Mouse (Mus musculus) hindbrain, embryonic 10.5 days (tissue): ENCODE measurements around the gene Dnmt3a. TPM values are rescaled to one million over a fixed set of nuclear protein-coding genes. Genes with fewer than 3 reads are reported as not detected.
A peak's percentile ranks its signal among the peaks of the same experiment; 100 is the strongest.

ENCODE experiments used
- DNase-seq: peaks from one replicate; pipeline ENCODE4 v3.0.0-alpha.2; 2017; ENCODE audit warnings: low spot score
- H3K27ac ChIP-seq: fragments of 300-500 bp; sonication (generic); 2 replicates; pipeline ENCODE4 v1.5.1; 2016; ENCODE audit warnings: mild to moderate bottlenecking, moderate library complexity
- H3K27me3 ChIP-seq: fragments of 300-500 bp; sonication (generic); 2 replicates; pipeline ENCODE4 v1.6.1; 2016; ENCODE audit warnings: mild to moderate bottlenecking; ENCODE audit not compliant: poor library complexity, insufficient read depth, severe bottlenecking
- H3K36me3 ChIP-seq: fragments of 300-500 bp; sonication (generic); 2 replicates; pipeline ENCODE4 v1.6.1; 2016; ENCODE audit warnings: mild to moderate bottlenecking, moderate library complexity
- H3K4me1 ChIP-seq: fragments of 300-500 bp; sonication (generic); replicated peaks from 2 replicates; pipeline ENCODE4 v1.6.1; 2016; ENCODE audit warnings: mild to moderate bottlenecking
- H3K4me3 ChIP-seq: fragments of 300-500 bp; sonication (generic); 2 replicates; pipeline ENCODE4 v1.5.1; 2016; ENCODE audit warnings: mild to moderate bottlenecking, moderate library complexity
- H3K9me3 ChIP-seq: fragments of 300-500 bp; sonication (generic); 2 replicates; pipeline ENCODE4 v1.6.1; 2016; ENCODE audit warnings: mild to moderate bottlenecking, moderate library complexity
- WGBS: fragments of 180-500 bp; shearing (Covaris S2); methylation state at CpG from one replicate; pipeline ENCODE4 v1.1.7; 2016; 5-methylcytosine and 5-hydroxymethylcytosine counted together
- polyA plus RNA-seq: library from polyadenylated mRNA; unstranded; fragments of >200 nt; fragmentation: Nextera tagmentation; extraction: Ambion mirVana; gene quantifications from 2 replicates; pipeline ENCODE4 v1.2.1, GENCODE M21; 2016

The Dnmt3a gene
- polyA plus RNA-seq, 1 experiment from 2014 or later = 127 TPM

DNA sequence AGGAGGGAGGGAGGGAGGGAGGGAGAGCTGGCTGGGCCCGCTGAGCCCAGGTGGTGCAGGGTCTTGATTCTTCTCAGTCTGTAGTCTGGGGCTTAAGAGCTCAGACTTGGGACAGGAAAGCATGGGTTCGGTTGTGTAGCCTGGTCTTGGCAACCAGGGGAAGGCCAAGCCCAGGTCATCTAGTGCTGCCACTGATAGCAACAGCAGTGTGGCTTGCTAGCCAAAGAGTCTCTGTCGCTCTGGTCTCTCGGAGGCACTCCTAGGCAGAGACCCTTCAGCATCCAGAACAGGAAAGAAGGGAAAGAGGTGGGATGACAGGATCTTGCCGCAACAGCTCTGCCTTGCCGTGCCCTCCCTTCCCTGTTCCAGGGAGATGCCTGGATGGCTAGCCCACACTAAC is 6.4 kb downstream of the Dnmt3a start:
- H3K27ac ChIP-seq = no peak overlapping the region
- no peak for DNase-seq
- no peak overlapping the region for H3K4me3 ChIP-seq
- no peaks in the 10 kb centered on the region for H3K36me3 ChIP-seq
- no peaks in the 10 kb centered on the region for H3K9me3 ChIP-seq
- H3K27me3 ChIP-seq = peaks cover 36% of the 10 kb centered on the region
- H3K4me1 ChIP-seq = peaks cover 53% of the 10 kb centered on the region
- 53% methylated on average over 6 of the region's 6 CpGs for WGBS

DNA sequence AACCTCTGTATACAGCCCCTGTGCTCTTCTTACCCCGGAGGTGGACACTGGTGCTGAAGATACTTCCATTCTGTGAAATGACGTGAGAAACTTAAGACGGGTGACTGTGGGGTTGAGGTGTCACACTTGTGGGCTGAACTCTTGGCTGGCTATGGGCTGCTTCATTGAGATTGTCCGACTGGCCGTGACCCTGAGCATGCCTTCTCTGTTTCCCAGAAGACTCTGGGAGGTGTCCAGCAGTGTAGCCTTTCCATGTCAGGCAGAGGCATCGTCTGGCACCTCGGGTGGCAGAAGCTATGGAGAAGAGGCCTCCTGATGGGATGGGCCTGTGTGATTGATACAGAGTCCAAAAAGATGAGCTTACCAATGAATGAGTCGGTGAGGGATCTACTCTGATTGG is 7.3 kb downstream of the Dnmt3a start:
- Histone ChIP-seq H3K36me3 (no peaks in the 10 kb centered on the region), H3K4me1 (peaks cover 45% of the 10 kb centered on the region), H3K9me3 (no peaks in the 10 kb centered on the region), H3K4me3 (no peak overlapping the region), H3K27ac (no peak overlapping the region), H3K27me3 (peaks cover 30% of the 10 kb centered on the region)
- DNase-seq = no peak
- WGBS = 86% methylated on average over 8 of the region's 8 CpGs

GRCm38 (mm10) chr12:3815386-3815785 is 9.6 kb downstream of the Dnmt3a start:
- H3K4me3 ChIP-seq = no peak overlapping the region
- H3K9me3 ChIP-seq = no peaks in the 10 kb centered on the region
- H3K4me1 ChIP-seq = peaks cover 29% of the 10 kb centered on the region
- peaks cover 7% of the 10 kb centered on the region for H3K27me3 ChIP-seq
- WGBS = 47% methylated on average over 6 of the region's 6 CpGs
- no peak overlapping the region for H3K27ac ChIP-seq
- DNase-seq = no peak
- H3K36me3 ChIP-seq = no peaks in the 10 kb centered on the region

DNA sequence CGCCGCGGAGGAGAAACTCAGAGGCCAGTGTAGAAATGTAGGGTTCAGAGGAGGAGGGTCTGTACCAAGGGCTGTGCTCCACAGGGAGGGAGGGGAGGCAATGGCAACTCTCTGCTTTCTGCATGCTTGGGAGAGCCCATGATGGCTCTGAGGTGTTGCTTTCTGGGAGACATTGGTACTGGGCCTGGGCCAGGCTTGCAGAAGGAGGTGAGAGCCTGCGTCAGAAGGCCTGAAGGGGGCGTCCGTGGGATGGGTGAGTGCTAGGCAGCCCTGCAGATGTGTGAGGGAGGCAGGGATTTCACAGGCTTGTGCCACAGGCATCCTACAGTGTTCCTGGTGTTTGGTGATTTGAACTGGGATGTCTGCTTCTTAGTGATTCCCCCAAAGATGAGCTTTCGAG is 11.2 kb downstream of the Dnmt3a start:
- Histone ChIP-seq H3K27ac (no peak overlapping the region), H3K4me3 (no peak overlapping the region), H3K27me3 (peaks cover 5% of the 10 kb centered on the region; the same call in 1 of the 2 replicates), H3K4me1 (peaks cover 17% of the 10 kb centered on the region), H3K9me3 (no peaks in the 10 kb centered on the region), H3K36me3 (no peaks in the 10 kb centered on the region)
- DNase-seq = no peak
- 58% methylated on average over 7 of the region's 7 CpGs for WGBS

- peaks cover 12% of the 10 kb centered on the region for H3K4me1 ChIP-seq
- DNase-seq = no peak
- H3K36me3 ChIP-seq = no peaks in the 10 kb centered on the region
- H3K4me3 ChIP-seq = no peak overlapping the region
- peaks cover 5% of the 10 kb centered on the region; the same call in 1 of the 2 replicates for H3K27me3 ChIP-seq
- H3K27ac ChIP-seq = no peak overlapping the region
- no peaks in the 10 kb centered on the region for H3K9me3 ChIP-seq
- 90% methylated on average over 5 of the region's 5 CpGs for WGBS
These were observed 11.8 kb downstream of the Dnmt3a start for GRCm38 (mm10) chr12:3817566-3817965.

DNA sequence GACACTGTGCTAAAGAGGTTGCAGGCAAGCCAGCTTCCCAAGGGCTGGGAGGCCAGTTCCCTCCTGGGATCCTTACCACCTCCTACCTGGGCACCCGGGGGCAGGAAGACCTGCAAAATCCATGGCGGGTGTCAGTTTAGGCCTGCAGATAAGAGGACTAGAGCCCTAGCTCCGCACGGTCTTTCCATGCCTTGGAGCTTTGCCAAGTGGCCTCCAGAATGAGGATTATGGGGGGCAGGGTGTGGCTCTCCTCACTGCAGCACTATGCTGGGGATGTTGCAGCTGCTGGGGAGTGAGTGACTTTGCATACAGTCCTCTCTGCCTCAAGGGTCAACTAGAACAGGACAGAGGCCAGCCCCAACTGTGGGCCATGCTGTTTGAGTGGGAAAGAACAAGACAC is 14.1 kb downstream of the Dnmt3a start:
- H3K36me3 ChIP-seq = no peaks in the 10 kb centered on the region
- no peaks in the 10 kb centered on the region; the same call in 1 of the 2 replicates for H3K27me3 ChIP-seq
- H3K4me3 ChIP-seq = no peak overlapping the region
- peaks cover 21% of the 10 kb centered on the region for H3K4me1 ChIP-seq
- DNase-seq = no peak
- no peaks in the 10 kb centered on the region for H3K9me3 ChIP-seq
- 89% methylated on average over 4 of the region's 4 CpGs for WGBS
- H3K27ac ChIP-seq = no peak overlapping the region

DNA sequence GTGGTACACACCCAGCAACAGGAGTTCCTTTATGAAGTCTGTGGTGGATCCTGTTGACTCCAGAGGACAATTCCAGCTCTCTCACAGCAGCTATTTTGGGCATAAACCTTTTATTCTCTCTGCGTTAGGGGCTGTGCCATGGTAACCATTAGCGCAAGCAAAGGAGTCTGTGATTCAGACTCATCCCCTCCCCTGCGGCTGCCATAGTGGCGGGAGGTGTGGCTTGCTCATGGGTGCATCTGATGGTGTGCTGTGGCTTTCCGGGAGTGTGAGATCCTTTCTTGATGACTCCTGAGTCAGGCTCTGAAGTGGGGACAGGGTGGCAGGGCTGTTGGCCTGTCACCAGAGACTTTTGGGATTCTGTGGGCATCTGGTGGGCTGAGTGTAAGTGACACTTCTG is 17.6 kb downstream of the Dnmt3a start:
- Histone ChIP-seq H3K36me3 (no peaks in the 10 kb centered on the region), H3K9me3 (no peaks in the 10 kb centered on the region), H3K27ac (no peak overlapping the region), H3K4me3 (no peak overlapping the region), H3K4me1 (peaks cover 13% of the 10 kb centered on the region; the same call in 1 of the 2 replicates), H3K27me3 (no peaks in the 10 kb centered on the region)
- DNase-seq = no peak
- 74% methylated on average over 5 of the region's 5 CpGs for WGBS

DNA sequence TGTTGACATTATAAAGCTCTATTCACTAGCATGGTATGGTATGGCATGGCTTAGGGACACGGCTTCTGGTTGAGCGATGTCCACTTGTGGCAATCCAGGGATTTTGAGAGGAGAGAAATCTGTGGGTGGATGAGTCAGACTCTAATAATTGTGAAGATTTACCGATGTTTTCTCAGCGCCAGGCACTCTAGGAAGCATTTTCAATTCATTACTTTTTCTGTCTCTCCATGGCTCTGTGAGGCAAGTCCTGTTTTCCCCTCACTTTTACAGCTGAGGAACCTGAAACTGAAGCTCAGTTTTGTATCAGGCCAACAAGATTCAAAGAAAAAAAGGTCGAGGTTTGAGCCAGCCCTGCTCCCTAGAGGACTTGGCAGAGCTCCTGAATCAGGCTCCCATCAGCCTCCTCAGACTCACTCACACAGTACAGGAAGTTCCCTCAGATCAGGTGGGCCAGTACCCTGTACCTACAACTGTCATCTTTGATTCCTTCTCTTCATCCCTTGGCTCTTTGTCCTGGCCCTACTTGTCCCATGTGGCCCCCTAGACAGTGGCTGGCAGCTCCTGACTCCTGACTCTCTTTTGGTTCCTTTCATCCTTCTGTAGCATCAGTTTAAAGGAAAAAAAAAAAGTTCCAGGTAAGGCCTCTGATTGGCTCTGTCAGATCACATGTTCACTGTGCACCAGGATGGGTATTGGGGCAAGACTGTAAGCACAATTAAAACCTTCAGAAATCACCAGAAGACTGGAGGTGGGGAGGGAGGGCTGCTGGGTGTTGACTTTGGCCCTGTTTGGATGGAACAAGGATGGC is 19.3 kb downstream of the Dnmt3a start:
- WGBS = 84% methylated on average over 5 of the region's 5 CpGs
- H3K4me1 ChIP-seq = peaks cover 9% of the 10 kb centered on the region; the same call in 1 of the 2 replicates
- H3K4me3 ChIP-seq = no peak overlapping the region
- H3K9me3 ChIP-seq = no peaks in the 10 kb centered on the region
- no peaks in the 10 kb centered on the region for H3K36me3 ChIP-seq
- H3K27ac ChIP-seq = no peak overlapping the region
- H3K27me3 ChIP-seq = no peaks in the 10 kb centered on the region
- no peak for DNase-seq

- Histone ChIP-seq H3K4me1 (peaks cover 9% of the 10 kb centered on the region; the same call in 1 of the 2 replicates), H3K27ac (no peak overlapping the region), H3K4me3 (no peak overlapping the region), H3K36me3 (no peaks in the 10 kb centered on the region), H3K27me3 (no peaks in the 10 kb centered on the region), H3K9me3 (no peaks in the 10 kb centered on the region)
- WGBS = 45% methylated on average over 12 of the region's 12 CpGs
- DNase-seq = no peak
These were observed 19.9 kb downstream of the Dnmt3a start for GRCm38 (mm10) chr12:3825714-3826080.

GRCm38 (mm10) chr12:3827771-3828170 is 22.0 kb downstream of the Dnmt3a start:
- peaks cover 4% of the 10 kb centered on the region for H3K27me3 ChIP-seq
- no peaks in the 10 kb centered on the region for H3K36me3 ChIP-seq
- H3K4me3 ChIP-seq = no peak overlapping the region
- H3K27ac ChIP-seq = no peak overlapping the region
- peaks cover 11% of the 10 kb centered on the region for H3K4me1 ChIP-seq
- WGBS = 87% methylated on average over 5 of the region's 5 CpGs
- H3K9me3 ChIP-seq = no peaks in the 10 kb centered on the region
- DNase-seq = no peak

DNA sequence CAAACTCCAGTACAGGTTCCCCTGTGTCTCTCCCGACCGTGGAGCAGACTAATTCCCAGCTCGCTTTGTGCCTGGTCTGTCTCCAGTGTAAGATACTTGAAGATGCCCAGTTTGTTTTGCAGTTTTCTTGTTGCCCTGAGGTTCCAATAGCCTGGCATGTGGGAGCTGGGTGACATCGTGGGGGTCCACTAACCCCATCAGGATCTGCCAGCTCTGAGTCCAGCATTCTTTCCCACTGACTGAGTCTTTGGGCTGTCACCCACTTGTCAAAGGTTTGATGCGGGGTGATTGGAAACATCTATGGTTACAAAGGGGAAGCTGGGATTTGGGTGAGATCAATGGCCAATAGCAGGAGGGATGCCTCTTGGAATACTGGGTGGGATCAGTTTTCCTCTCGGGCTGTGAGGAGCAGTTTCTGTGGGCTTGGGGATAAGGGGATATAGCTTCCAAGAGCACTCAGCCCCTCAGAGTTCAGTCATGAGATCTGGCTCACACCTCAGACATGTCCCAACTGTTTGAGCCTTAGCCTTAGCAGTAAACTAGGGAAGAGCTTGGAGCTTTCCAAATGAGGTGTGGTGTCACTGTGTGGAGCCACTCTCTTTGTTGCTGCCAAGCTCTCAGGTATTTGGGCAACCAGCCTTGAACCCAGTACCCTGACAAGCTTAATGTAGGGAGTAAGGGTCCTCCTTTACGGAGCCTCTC is 27.4 kb downstream of the Dnmt3a start:
- 56% methylated on average over 7 of the region's 7 CpGs for WGBS
- H3K36me3 ChIP-seq = 0 out of 2 replicates have a peak, but pooled peaks cover 7% of the 10 kb centered on the region
- no peak overlapping the region for H3K4me3 ChIP-seq
- H3K27me3 ChIP-seq = peaks cover 38% of the 10 kb centered on the region
- H3K9me3 ChIP-seq = no peaks in the 10 kb centered on the region
- no peak for DNase-seq
- 0 out of 2 replicates have a peak overlapping the region, but pooled peaks have one; percentile 81 for H3K27ac ChIP-seq
- peaks cover 43% of the 10 kb centered on the region for H3K4me1 ChIP-seq

DNA sequence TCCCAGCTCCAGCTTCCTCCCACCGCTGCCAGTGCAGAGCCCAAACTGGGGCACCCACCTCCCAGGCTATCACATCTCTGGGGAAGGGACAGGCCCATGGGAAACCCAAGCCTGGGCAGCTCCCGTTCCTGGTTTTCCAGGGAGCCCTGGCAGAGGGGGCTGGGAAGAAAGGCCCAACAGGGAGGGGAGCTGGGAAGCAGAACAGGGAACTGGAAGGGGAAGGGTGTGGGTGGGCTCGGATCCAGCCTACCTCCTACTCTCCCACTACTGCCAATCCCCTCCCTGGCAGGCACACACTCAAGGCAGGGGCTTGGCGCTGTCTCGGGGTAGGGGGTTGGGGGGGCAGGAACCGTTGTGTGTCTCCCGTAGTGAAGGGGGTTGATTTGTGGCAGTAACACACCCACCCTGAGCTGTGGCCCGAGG is 28.1 kb downstream of the Dnmt3a start:
- Histone ChIP-seq H3K4me1 (peaks cover 43% of the 10 kb centered on the region), H3K27ac (peak overlapping the region; percentile 81), H3K36me3 (0 out of 2 replicates have a peak, but pooled peaks cover 7% of the 10 kb centered on the region), H3K4me3 (peak overlapping the region; percentile 21), H3K9me3 (no peaks in the 10 kb centered on the region), H3K27me3 (peaks cover 38% of the 10 kb centered on the region)
- DNase-seq = peak; percentile 29
- 8% methylated on average over 8 of the region's 8 CpGs for WGBS
